Mouse (Mus musculus): ENCODE data around the gene Gm16253.
"Not testable (repeated sequence)": the region's sequence is repeated elsewhere in the genome, so short reads cannot be mapped to it uniquely, and the experiment has no call there.

The Gm16253 gene

DNA sequence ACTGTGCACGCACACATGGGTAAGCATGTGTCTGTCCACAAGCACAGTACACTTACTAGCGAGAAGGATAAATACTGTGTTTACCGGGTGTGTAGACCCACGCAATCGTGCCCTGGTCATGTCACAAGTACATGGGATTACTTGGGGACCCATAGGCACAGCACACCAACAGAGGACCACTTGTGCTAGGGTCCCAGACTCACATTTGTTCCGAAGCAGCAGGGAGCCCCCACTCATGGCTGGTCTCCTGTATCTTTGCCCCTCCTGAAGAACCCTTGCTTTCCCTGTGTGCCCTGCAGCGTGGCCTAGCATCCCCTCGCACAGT, 22.2 kb downstream of the Gm16253 start:
- DNase-seq, result no peak

- no peak for DNase-seq
These were observed 22.6 kb downstream of the Gm16253 start for GRCm38 (mm10) chr3:96599411-96599810.

DNA sequence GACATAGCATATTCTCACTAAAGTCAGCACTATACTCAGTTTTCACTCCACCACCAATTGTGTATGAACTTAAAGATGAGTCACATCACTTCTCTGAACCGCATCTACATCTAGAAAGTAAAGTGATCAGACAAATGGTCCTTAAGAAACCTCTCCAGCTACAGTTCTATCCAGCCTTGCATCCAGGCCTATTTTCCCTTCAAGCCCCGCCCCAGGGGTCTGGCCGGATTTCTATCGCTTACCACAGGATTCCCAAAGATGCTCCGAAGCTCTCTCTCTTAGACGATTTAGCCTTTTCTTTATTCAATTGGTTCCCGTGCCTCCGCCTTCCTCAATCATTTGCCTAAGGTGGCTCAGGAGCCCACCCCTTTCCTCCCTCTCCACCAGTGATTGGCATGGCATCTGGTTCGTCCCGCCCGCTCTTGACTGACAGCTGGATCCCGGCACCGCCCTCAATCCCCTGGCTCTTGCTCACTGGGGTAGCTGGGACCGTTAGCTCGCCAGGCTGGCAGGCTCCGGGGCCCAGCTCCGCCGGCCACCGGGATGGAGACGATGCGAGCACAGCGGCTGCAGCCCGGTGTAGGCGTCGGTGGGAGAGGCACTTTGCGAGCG, 24.0 kb downstream of the Gm16253 start, which contains the start of gene Lix1l:
Gene Lix1l, plus strand, starts transcription at position 511 of the 612 bp plus-strand sequence.
- DNase-seq, result peak; percentile 89 to 97

- peak; percentile 76 for DNase-seq
These were observed 24.5 kb downstream of the Gm16253 start for GRCm38 (mm10) chr3:96601251-96601787.

DNA sequence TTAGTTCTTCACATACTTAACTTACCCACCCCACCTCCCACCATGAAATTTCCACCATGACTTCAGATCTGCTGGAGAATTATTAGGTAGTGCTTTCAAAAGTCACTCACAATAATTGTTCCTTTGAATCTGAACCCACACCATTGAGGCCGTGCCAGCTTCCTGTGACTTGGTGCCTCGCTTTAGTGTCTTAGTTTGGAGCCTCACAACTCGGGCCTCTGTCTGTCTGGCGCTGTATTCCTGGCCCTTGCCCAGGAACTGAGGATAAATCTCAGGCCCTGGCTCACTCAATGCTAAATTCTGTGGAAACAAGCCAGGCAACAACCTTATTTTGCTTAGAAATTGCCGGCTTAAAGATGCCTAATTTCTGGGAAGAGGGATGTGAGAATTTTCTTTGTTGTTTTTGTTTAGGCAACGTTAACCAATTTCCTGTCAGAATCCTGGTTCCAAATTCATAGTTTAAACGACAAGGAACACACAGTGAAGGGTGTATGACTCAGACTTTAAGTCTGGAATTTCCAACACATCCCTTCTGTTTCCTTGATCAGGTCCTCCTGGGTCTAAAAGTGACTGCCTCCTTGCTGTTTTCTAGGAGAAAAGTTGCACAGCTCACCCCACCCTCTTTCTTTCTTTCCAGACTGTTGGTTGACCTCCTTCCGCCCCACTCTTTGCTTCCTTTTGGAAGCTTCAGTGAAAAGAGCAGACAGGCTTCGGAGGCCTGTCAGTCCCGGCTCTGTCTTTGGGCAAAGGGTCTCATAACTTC, 25.3 kb downstream of the Gm16253 start:
- DNase-seq, result peak; percentile 39 to 51

GRCm38 (mm10) chr3:96602704-96603084, 25.9 kb downstream of the Gm16253 start:
- no peak for DNase-seq

GRCm38 (mm10) chr3:96603311-96603710, 26.5 kb downstream of the Gm16253 start:
- peak; percentile 49 to 60 for DNase-seq

- not testable (repeated sequence) for DNase-seq
These were observed 29.2 kb downstream of the Gm16253 start for GRCm38 (mm10) chr3:96606007-96606406.

DNA sequence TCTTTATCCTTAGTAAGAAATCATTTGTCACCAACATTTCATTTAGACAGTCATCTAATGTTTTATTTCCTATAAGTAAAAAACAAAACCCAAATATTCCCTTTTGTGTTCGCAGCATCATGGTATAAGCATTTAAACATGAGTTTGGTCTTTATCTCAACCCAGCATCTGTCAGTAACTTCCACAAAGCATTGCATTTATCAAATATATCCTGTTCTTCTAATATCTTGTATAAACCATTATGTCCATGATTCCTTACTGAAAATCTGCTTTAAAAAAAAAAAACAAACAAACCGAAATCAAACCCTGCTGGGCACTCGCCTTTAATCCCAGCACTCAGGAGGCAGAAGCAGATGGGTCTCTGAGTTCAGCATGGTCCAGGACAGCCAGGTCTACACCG, 29.8 kb downstream of the Gm16253 start:
- no peak for DNase-seq

- no peak for DNase-seq
These were observed 41.2 kb downstream of the Gm16253 start for GRCm38 (mm10) chr3:96617941-96618340.

DNA sequence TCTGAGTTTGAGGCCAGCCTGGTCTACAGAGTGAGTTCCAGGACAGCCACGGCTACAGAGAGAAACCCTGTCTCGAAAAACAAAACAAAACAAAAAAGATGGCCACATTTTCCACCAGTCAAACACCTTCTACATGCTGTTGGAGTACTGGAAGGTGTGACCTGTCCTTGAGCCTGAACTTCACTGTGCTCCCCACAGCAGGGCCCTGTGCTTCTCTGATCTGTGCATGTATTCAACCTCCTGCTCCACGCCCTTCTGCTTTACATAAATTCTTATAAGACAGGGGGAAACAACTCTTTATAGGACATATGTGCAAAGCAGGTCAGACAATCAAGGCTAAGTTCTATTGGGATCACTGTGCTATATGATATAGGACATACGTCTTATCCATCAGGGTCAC, 46.4 kb downstream of the Gm16253 start:
- no peak for DNase-seq

- DNase-seq, result peak; percentile 96 to 97
These were observed 53.2 kb downstream of the Gm16253 start, which contains the start of gene Rbm8a for GRCm38 (mm10) chr3:96629729-96630600. Rbm8a (plus strand) TSS chr3:96629933.
